Mouse (Mus musculus): Measurements from ENCODE around the gene Nphs1. TPM values are rescaled to one million over a fixed set of nuclear protein-coding genes. Genes with fewer than 3 reads are reported as not detected.
"Not testable (repeated sequence)": the region's sequence is repeated elsewhere in the genome, so short reads cannot be mapped to it uniquely, and the experiment has no call there.

The Nphs1 gene
- polyA plus RNA-seq, 1 experiment = 30.9 TPM

- peak; percentile 56 for TF ChIP-seq CTCF (IDR thresholded peaks at IDR 0.05; ENCODE audit: low read depth, low read length)
- no peak for TF ChIP-seq POLR2A (IDR thresholded peaks at IDR 0.05; ENCODE audit: insufficient read depth, low read length)
- no peaks in the 10 kb centered on the region for H3K27me3 ChIP-seq (ENCODE audit: control insufficient read depth, insufficient read depth, low read length, poor library complexity, severe bottlenecking)
- peak overlapping the region; percentile 59 for H3K9ac ChIP-seq (ENCODE audit: low read depth, poor library complexity, severe bottlenecking)
- no peak overlapping the region for H3K27ac ChIP-seq (ENCODE audit: insufficient read depth, low read length)
- no peaks in the 10 kb centered on the region for H3K9me3 ChIP-seq (replicated peaks; ENCODE audit: control insufficient read depth, insufficient read depth, low read length, poor library complexity, severe bottlenecking)
- no peaks in the 10 kb centered on the region for H3K36me3 ChIP-seq (ENCODE audit: control insufficient read depth, insufficient read depth, low read length, poor library complexity, severe bottlenecking)
- H3K4me3 ChIP-seq (ENCODE audit: low read depth, low read length) = peak overlapping the region; percentile 36; the same call in 1 of the 2 replicates
- no peaks in the 10 kb centered on the region for H3K4me1 ChIP-seq (ENCODE audit: control insufficient read depth, insufficient read depth, low read length)
Observed at GRCm38 (mm10) chr7:30490251-30490956, 32.3 kb downstream of the Nphs1 start.

GRCm38 (mm10) chr7:30490957-30491307, 32.8 kb downstream of the Nphs1 start:
- Histone ChIP-seq H3K4me1 (ENCODE audit: control insufficient read depth, insufficient read depth, low read length) (no peaks in the 10 kb centered on the region), H3K27ac (ENCODE audit: insufficient read depth, low read length) (no peak overlapping the region), H3K36me3 (ENCODE audit: control insufficient read depth, insufficient read depth, low read length, poor library complexity, severe bottlenecking) (no peaks in the 10 kb centered on the region), H3K9me3 (replicated peaks; ENCODE audit: control insufficient read depth, insufficient read depth, low read length, poor library complexity, severe bottlenecking) (no peaks in the 10 kb centered on the region), H3K9ac (ENCODE audit: low read depth, poor library complexity, severe bottlenecking) (peak overlapping the region; percentile 59), H3K4me3 (ENCODE audit: low read depth, low read length) (peak overlapping the region; percentile 17; the same call in 1 of the 2 replicates), H3K27me3 (ENCODE audit: control insufficient read depth, insufficient read depth, low read length, poor library complexity, severe bottlenecking) (no peaks in the 10 kb centered on the region)
- TF ChIP-seq CTCF (IDR thresholded peaks at IDR 0.05; ENCODE audit: low read depth, low read length) (peak; percentile 10), EP300 (IDR thresholded peaks at IDR 0.05; ENCODE audit: insufficient read depth, low read depth, low read length) (no peak)

- Histone ChIP-seq H3K27me3 (ENCODE audit: control insufficient read depth, insufficient read depth, low read length, poor library complexity, severe bottlenecking) (no peaks in the 10 kb centered on the region), H3K9ac (ENCODE audit: low read depth, poor library complexity, severe bottlenecking) (no peak overlapping the region), H3K27ac (ENCODE audit: insufficient read depth, low read length) (no peak overlapping the region), H3K4me1 (ENCODE audit: control insufficient read depth, insufficient read depth, low read length) (no peaks in the 10 kb centered on the region), H3K9me3 (replicated peaks; ENCODE audit: control insufficient read depth, insufficient read depth, low read length, poor library complexity, severe bottlenecking) (no peaks in the 10 kb centered on the region), H3K36me3 (ENCODE audit: control insufficient read depth, insufficient read depth, low read length, poor library complexity, severe bottlenecking) (no peaks in the 10 kb centered on the region), H3K4me3 (ENCODE audit: low read depth, low read length) (no peak overlapping the region)
- TF ChIP-seq CTCF (IDR thresholded peaks at IDR 0.05; ENCODE audit: low read depth, low read length) (peak; percentile 80), EP300 (IDR thresholded peaks at IDR 0.05; ENCODE audit: insufficient read depth, low read depth, low read length) (no peak), POLR2A (IDR thresholded peaks at IDR 0.05; ENCODE audit: insufficient read depth, low read length) (no peak)
Observed at GRCm38 (mm10) chr7:30492765-30493164, 34.6 kb downstream of the Nphs1 start.

- Histone ChIP-seq H3K4me3 (ENCODE audit: low read depth, low read length) (peak within 1 kb of the TSS; percentile 58), H3K4me1 (ENCODE audit: control insufficient read depth, insufficient read depth, low read length) (no peaks in the 10 kb centered on the region), H3K27ac (ENCODE audit: insufficient read depth, low read length) (no peak within 1 kb of the TSS), H3K36me3 (ENCODE audit: control insufficient read depth, insufficient read depth, low read length, poor library complexity, severe bottlenecking) (no peaks in the 10 kb centered on the region), H3K9ac (ENCODE audit: low read depth, poor library complexity, severe bottlenecking) (peak within 1 kb of the TSS; percentile 34), H3K27me3 (ENCODE audit: control insufficient read depth, insufficient read depth, low read length, poor library complexity, severe bottlenecking) (no peaks in the 10 kb centered on the region), H3K9me3 (replicated peaks; ENCODE audit: control insufficient read depth, insufficient read depth, low read length, poor library complexity, severe bottlenecking) (no peaks in the 10 kb centered on the region)
- TF ChIP-seq POLR2A (IDR thresholded peaks at IDR 0.05; ENCODE audit: insufficient read depth, low read length) = no peak
- TF ChIP-seq CTCF (IDR thresholded peaks at IDR 0.05; ENCODE audit: low read depth, low read length) = no peak
- no peak for TF ChIP-seq EP300 (IDR thresholded peaks at IDR 0.05; ENCODE audit: insufficient read depth, low read depth, low read length)
Observed at GRCm38 (mm10) chr7:30493401-30493931, 35.4 kb downstream of the Nphs1 start, which contains the start of gene Prodh2. Prodh2 (plus strand) TSS chr7:30493622.

- H3K27ac ChIP-seq (ENCODE audit: insufficient read depth, low read length) = not testable (repeated sequence)
Observed at GRCm38 (mm10) chr7:30495506-30496042, 37.5 kb downstream of the Nphs1 start.

GRCm38 (mm10) chr7:30501159-30501558, 43.0 kb downstream of the Nphs1 start:
- not testable (repeated sequence) for H3K4me3 ChIP-seq (ENCODE audit: low read depth, low read length); H3K36me3 ChIP-seq (ENCODE audit: control insufficient read depth, insufficient read depth, low read length, poor library complexity, severe bottlenecking); H3K27me3 ChIP-seq (ENCODE audit: control insufficient read depth, insufficient read depth, low read length, poor library complexity, severe bottlenecking); H3K27ac ChIP-seq (ENCODE audit: insufficient read depth, low read length); H3K4me1 ChIP-seq (ENCODE audit: control insufficient read depth, insufficient read depth, low read length); H3K9ac ChIP-seq (ENCODE audit: low read depth, poor library complexity, severe bottlenecking)
- peaks cover 13% of the 10 kb centered on the region for H3K9me3 ChIP-seq (replicated peaks; ENCODE audit: control insufficient read depth, insufficient read depth, low read length, poor library complexity, severe bottlenecking)

More at GRCm38 (mm10) chr7:30495506-30496042, 37.5 kb downstream of the Nphs1 start:
- H3K4me1 ChIP-seq (ENCODE audit: control insufficient read depth, insufficient read depth, low read length); H3K9ac ChIP-seq (ENCODE audit: low read depth, poor library complexity, severe bottlenecking); H3K9me3 ChIP-seq (replicated peaks; ENCODE audit: control insufficient read depth, insufficient read depth, low read length, poor library complexity, severe bottlenecking); H3K36me3 ChIP-seq (ENCODE audit: control insufficient read depth, insufficient read depth, low read length, poor library complexity, severe bottlenecking); H3K4me3 ChIP-seq (ENCODE audit: low read depth, low read length); H3K27me3 ChIP-seq (ENCODE audit: control insufficient read depth, insufficient read depth, low read length, poor library complexity, severe bottlenecking): not testable (repeated sequence)

All from ES-Bruce4 (cell line).